Mouse (Mus musculus) forebrain, embryonic 16.5 days (tissue): ENCODE results near the gene Gm2381. TPM values are rescaled to one million over a fixed set of nuclear protein-coding genes. Genes with fewer than 3 reads are reported as not detected.
"Not testable (repeated sequence)": the region's sequence is repeated elsewhere in the genome, so short reads cannot be mapped to it uniquely, and the experiment has no call there.

Experiments used
- ATAC-seq: fragments of 200-750 bp; cut with Nextera tagmentation; 2 replicates; pipeline ENCODE4 v1.8.0; 2017; ENCODE audit warnings: mild to moderate bottlenecking, moderate library complexity
- H3K27ac ChIP-seq: fragments of 300-500 bp; sonication (generic); 2 replicates; pipeline ENCODE4 v1.5.1; 2014; ENCODE audit warnings: low read length, control low read depth
- H3K27me3 ChIP-seq: fragments of 300-500 bp; sonication (generic); replicated peaks from 2 replicates; pipeline ENCODE4 v1.6.1; 2014; ENCODE audit warnings: low read length; ENCODE audit not compliant: control insufficient read depth, insufficient read depth
- H3K36me3 ChIP-seq: fragments of 300-500 bp; sonication (generic); 2 replicates; pipeline ENCODE4 v1.6.1; 2014; ENCODE audit not compliant: control insufficient read depth, insufficient read depth
- H3K4me1 ChIP-seq: fragments of 300-500 bp; sonication (generic); replicated peaks from 2 replicates; pipeline ENCODE4 v1.6.1; 2014; ENCODE audit warnings: low read length; ENCODE audit not compliant: control insufficient read depth, insufficient read depth
- H3K4me2 ChIP-seq: fragments of 300-500 bp; sonication (generic); 2 replicates; pipeline ENCODE4 v1.6.1; 2014; ENCODE audit warnings: mild to moderate bottlenecking, low read length, control low read depth
- H3K4me3 ChIP-seq: fragments of 300-500 bp; sonication (generic); replicated peaks from 2 replicates; pipeline ENCODE4 v1.5.1; 2014; ENCODE audit warnings: mild to moderate bottlenecking, low read length, control low read depth
- H3K9ac ChIP-seq: fragments of 300-500 bp; sonication (generic); replicated peaks from 2 replicates; pipeline ENCODE4 v1.6.1; 2014; ENCODE audit warnings: low read depth, low read length, control low read depth
- H3K9me3 ChIP-seq: fragments of 300-500 bp; sonication (generic); 2 replicates; pipeline ENCODE4 v1.6.1; 2016; ENCODE audit warnings: low read length; ENCODE audit not compliant: control insufficient read depth
- WGBS: fragments of 180-500 bp; shearing (Covaris S2); extraction: QIAGEN DNeasy Blood & Tissue Kit; methylation state at CpG from one replicate; pipeline ENCODE4 v1.1.7; 2014; 5-methylcytosine and 5-hydroxymethylcytosine counted together
- polyA plus RNA-seq: library from polyadenylated mRNA; unstranded; fragments of >200 nt; fragmentation: Nextera tagmentation; extraction: Ambion mirVana; gene quantifications from 2 replicates; pipeline ENCODE4 v1.2.1, GENCODE M21; 2015

The Gm2381 gene
- polyA plus RNA-seq, result not detected in 2 replicates

DNA sequence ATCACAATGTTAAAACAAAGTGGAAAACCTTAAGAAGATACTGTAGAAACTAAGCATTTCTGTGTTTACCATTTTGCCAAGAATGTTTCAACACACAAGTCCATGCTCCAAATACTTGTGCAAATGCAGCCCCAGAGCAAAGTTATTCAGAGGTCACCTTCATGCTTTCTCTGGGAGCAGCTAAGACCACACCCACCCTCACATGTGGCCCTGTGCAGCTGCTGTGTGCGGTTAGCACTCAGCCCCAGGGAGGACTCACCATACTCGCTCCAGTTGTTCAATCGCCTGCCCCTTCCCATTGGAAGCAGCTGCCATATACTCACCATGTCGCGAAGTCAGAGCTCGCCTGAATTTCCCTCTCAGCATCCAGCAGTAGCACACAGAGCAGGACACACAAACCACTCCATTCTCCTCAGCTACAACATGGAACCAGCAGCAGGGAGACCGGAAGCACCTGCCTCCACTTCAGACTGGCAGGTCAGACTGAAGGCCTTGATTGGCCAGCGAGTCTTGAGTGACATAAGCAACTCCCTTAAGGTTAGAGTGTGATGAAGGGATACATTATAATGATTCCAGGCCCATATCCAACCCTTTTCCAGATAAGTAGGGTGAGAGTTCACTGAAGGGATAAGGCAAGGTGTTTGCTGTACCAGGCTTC lies at the start of gene Gm2381:
TSS of gene Gm2381 (minus strand) at position 434 of the 658 bp plus-strand sequence.
- H3K9ac ChIP-seq, H3K4me3 ChIP-seq, H3K9me3 ChIP-seq, H3K27me3 ChIP-seq, ATAC-seq, H3K27ac ChIP-seq, H3K4me1 ChIP-seq, H3K4me2 ChIP-seq, H3K36me3 ChIP-seq: not testable (repeated sequence)
- WGBS, result 86% methylated on average over 8 of the region's 8 CpGs

- H3K27me3 ChIP-seq, H3K4me3 ChIP-seq, H3K27ac ChIP-seq, H3K36me3 ChIP-seq, H3K9me3 ChIP-seq, H3K9ac ChIP-seq, H3K4me1 ChIP-seq, H3K4me2 ChIP-seq, ATAC-seq: not testable (repeated sequence)
- 85% methylated on average over 2 of the region's 2 CpGs for WGBS
These were observed 31.0 kb upstream of the Gm2381 start for GRCm38 (mm10) chr7:42898067-42898466.

- no peak for ATAC-seq
- Histone ChIP-seq H3K9ac (no peak overlapping the region), H3K4me1 (no peaks in the 10 kb centered on the region), H3K36me3 (no peaks in the 10 kb centered on the region), H3K27ac (no peak overlapping the region), H3K4me3 (no peak overlapping the region), H3K9me3 (0 out of 2 replicates have a peak, but pooled peaks cover 2% of the 10 kb centered on the region), H3K4me2 (no peak overlapping the region), H3K27me3 (no peaks in the 10 kb centered on the region)
- WGBS, result 42% methylated on average over 23 of the region's 23 CpGs
These were observed 11.1 kb upstream of the Gm2381 start for GRCm38 (mm10) chr7:42878090-42878489.

DNA sequence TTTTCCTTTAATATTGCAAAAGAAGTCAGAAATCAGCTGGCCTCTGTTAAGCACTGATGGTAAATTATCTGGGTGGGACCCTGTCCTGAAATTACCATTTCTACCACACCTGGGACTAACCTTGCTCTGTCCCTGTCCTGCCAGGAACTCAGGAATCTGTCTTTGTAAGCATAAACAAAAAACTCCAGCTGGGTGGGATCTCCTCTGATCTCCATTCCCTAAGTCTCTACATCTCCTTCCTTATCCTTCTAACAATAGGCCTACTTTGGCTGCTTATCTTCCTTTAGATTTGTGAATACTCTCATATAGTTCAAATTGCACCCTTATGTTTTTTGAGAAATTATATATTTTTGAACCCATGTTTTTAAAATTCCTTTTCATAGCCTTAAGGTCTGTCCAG lies 28.7 kb downstream of the Gm2381 start:
- H3K9ac ChIP-seq, H3K4me3 ChIP-seq, H3K36me3 ChIP-seq, H3K4me1 ChIP-seq, H3K4me2 ChIP-seq, H3K9me3 ChIP-seq, ATAC-seq, H3K27ac ChIP-seq, H3K27me3 ChIP-seq: not testable (repeated sequence)

GRCm38 (mm10) chr7:42832221-42832620 lies 34.8 kb downstream of the Gm2381 start:
- no peaks in the 10 kb centered on the region for H3K27me3 ChIP-seq
- no peak overlapping the region for H3K4me2 ChIP-seq
- 0 out of 2 replicates have a peak, but pooled peaks cover 7% of the 10 kb centered on the region for H3K9me3 ChIP-seq
- WGBS, result 83% methylated on average over 3 of the region's 3 CpGs
- no peaks in the 10 kb centered on the region for H3K36me3 ChIP-seq
- no peak for ATAC-seq
- H3K4me1 ChIP-seq, result no peaks in the 10 kb centered on the region
- no peak overlapping the region for H3K27ac ChIP-seq
- no peak overlapping the region for H3K4me3 ChIP-seq
- no peak overlapping the region for H3K9ac ChIP-seq

- not testable (repeated sequence) for ATAC-seq, H3K9ac ChIP-seq, H3K36me3 ChIP-seq, H3K4me1 ChIP-seq, H3K4me2 ChIP-seq, H3K9me3 ChIP-seq, H3K4me3 ChIP-seq, H3K27ac ChIP-seq, H3K27me3 ChIP-seq
- no CpG with 5 or more reads among the region's 1 CpGs for WGBS
These were observed 73.6 kb downstream of the Gm2381 start, which contains the start of gene Vmn2r62 for GRCm38 (mm10) chr7:42793425-42793824. Vmn2r62 (minus strand) TSS chr7:42793525.

Other genes starting within 250 kb of the Gm2381 start
- gene Zfp976, start 224.6 kb downstream of the Gm2381 start, polyA plus RNA-seq, result 3.7 and 4.1 TPM in 2 replicates
- gene Zfp975, start 174.5 kb downstream of the Gm2381 start, polyA plus RNA-seq, result 6.8 and 7.9 TPM in 2 replicates
- not detected in 2 replicates for gene Gm17067, start 140.2 kb downstream of the Gm2381 start, polyA plus RNA-seq
- not detected in 2 replicates for gene Vmn2r62, start 73.7 kb downstream of the Gm2381 start, polyA plus RNA-seq
- gene Vmn2r63, start 66.6 kb upstream of the Gm2381 start, polyA plus RNA-seq, result not detected in 2 replicates
- not detected in 2 replicates for gene Gm9268, start 151.5 kb upstream of the Gm2381 start, polyA plus RNA-seq
- gene Zfp936, start 247.0 kb upstream of the Gm2381 start, polyA plus RNA-seq, result not detected in 2 replicates